Mouse (Mus musculus): ENCODE measurements around the gene Tmcc3.

Tmcc3 gene

DNA sequence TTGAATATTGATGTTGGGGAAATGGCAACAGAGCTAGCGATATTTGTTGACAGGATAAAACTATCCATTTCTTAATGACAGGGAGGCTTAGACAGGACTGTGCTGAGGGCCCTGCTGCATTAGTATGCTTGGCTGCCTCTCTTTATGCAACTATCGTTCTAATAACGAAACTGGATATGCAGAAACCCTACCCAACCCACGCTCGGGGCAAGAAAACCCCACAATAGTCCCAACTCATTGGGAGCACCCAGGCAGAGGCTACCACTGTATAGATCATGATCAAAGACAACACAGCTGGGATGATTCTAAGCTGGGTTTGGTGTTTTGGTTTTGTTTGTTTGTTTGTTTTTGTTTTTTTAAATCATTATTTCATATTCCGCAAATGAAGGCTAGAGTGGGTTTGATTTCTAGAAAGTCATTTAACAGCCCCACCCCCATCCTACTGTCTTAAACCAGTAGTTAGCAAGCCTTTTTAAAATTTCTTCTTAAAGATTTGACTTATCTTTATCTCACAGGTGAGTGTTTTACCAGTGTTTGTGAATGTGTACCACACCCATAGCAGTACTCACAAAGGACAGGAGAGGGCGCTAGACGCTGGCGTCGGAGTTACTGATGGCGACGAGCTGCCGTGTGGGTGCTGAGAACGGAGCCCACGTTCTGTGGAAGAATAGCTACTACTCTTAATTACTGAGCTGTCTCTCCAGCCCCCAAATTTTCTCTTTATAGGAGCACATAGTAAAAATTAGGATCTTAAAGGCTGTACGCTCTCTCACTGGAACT lies 20.8 kb downstream of the Tmcc3 start:
- DNase-seq (ENCODE audit: low spot score in 2 of 2) = no peak

DNA sequence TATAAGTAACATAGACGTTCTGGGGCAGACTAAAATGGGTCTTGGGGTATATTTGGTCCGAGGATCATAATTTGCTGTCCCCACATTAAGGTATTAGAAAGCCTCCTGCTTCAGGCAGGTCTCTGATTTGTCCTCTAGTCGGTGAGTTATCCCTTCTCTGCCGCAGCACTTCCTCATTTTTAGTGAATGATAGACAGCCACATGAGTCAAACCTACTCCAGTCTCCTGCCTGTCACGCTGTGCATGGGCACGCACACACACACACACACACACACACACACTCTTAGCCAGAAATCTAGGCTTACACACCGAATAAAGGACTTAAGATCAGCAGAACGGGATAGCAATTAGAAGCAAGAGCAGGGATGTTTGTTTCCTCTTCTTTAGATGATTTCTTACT lies 21.6 kb downstream of the Tmcc3 start:
- DNase-seq (ENCODE audit: low spot score in 2 of 2) = no peak

- DNase-seq (ENCODE audit: low spot score in 2 of 2) = no peak
These were observed 23.3 kb downstream of the Tmcc3 start for GRCm38 (mm10) chr10:94335047-94335446.

DNA sequence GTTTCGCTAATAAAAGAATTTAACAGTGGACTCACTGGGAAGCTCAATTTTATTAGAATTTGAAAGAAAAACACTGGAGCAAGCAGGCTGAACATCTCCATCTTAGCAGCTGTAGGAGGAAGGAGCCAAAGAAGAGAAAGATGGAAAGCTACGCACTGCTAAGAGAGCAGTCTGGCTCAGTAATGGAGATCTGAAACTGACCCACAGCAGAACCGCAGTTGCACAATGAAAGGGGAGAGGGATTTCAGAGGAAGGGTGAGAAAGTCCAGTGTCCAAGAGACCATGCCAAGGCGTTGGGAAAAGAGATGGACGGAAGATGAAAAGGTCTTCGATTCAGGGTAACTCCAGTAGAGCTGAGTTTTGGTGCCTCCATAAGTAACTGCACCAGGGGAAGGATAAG lies 24.3 kb downstream of the Tmcc3 start:
- no peak for DNase-seq (ENCODE audit: low spot score in 2 of 2)

- DNase-seq (ENCODE audit: low spot score in 2 of 2) = no peak
These were observed 29.8 kb downstream of the Tmcc3 start for GRCm38 (mm10) chr10:94341501-94341900.

DNA sequence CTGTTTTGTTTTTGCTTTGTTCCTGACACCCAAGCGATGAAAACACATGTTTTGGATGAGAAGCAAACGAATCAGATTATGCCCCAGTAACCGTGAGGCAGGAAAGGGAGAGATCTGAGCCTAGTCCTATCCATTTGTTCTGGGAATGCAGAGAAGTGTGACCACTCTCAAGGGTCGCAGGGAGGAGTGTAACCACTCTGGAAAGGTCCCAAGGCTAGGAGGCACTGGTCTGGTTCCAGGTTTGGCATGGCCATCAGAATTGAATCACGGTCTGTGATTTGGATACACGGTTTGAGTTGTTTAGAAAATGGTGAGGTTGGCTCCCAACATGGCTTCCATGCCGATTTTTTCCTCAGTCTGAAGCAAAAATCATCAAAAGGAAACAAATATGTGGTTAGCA lies 30.5 kb downstream of the Tmcc3 start:
- DNase-seq (ENCODE audit: low spot score in 2 of 2) = no peak

GRCm38 (mm10) chr10:94343581-94343980 lies 31.8 kb downstream of the Tmcc3 start:
- DNase-seq (ENCODE audit: low spot score in 2 of 2) = no peak

DNA sequence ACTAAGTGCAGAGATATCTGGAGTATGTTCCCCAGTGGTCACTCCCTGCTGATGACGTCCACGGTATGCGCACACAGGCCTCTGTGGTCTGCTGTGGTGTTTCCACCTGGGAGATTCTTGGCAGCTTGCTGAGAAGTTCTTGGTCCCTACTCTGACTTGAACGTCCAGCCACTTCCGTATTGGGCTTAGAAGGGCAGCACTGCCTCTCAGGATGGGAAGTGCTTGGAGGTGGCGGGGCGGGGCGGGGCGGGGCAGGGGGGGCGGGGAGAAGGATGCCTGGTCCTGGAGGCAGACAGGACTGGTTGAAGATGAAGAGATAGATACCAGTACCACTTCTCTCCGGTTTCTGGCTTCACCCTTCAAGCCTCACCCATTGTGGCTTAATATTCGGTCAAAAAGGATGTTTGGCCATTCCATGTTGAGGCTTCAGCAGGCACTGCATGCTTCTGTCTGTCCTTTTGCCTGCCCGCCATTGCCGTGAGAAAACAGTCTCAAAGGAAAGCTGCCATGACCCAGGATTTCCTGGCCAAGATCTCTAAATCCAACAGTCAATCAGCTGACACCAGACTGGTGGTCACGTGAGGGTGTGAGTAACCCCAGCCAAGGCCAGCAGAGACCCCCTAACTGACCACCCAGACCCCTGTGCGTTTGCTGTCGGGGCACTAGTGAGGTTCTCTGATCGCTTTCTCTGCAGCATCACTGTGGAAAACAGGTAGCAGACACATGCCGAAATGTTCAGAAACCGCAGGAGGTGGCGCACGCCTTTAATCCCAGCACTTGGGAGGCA lies 33.1 kb downstream of the Tmcc3 start:
- no peak for DNase-seq (ENCODE audit: low spot score in 2 of 2)

- DNase-seq (ENCODE audit: low spot score in 2 of 2) = no peak
These were observed 33.9 kb downstream of the Tmcc3 start for GRCm38 (mm10) chr10:94345509-94346252.

DNA sequence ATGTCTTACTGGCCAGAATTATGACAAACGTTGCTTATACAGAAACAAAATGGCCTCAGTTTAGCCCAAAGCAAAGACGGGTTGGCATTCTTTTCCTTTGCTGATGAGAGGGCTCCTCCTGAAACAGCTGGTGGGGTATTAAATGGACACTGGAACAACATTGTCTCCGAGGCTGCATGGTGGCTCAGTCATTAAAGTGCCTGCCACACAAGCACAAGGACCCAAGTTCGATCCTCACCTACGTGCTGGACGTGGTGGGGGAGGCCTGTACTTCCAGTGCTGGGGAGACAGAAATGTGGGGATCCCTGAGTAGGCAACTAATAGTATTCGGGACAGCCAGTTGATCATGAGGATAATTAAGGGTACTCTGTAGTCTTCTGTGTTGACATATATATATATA lies 34.8 kb downstream of the Tmcc3 start:
- no peak for DNase-seq (ENCODE audit: low spot score in 2 of 2)

DNA sequence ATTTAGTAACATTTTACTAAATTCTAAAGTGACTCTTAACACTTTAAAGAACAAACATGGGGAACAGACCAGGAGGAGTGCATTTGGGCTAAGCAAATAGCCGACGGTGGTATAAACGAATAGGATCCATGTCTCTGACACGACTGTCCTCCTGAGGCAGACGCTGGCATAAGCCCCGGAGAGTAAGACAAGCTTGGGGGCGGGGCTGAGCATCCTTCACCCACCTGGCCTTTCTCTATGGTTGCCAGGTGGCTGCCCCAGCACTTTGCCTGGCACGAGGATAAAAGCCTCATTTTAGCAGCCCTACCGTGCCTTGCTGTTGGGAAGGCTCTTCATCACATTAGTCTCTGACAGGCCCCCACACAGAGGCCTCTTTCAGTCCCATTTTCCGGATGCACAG lies 35.5 kb downstream of the Tmcc3 start:
- no peak for DNase-seq (ENCODE audit: low spot score in 2 of 2)

GRCm38 (mm10) chr10:94347959-94348358 lies 36.2 kb downstream of the Tmcc3 start:
- no peak for DNase-seq (ENCODE audit: low spot score in 2 of 2)

GRCm38 (mm10) chr10:94350207-94350606 lies 38.5 kb downstream of the Tmcc3 start:
- no peak for DNase-seq (ENCODE audit: low spot score in 2 of 2)

DNA sequence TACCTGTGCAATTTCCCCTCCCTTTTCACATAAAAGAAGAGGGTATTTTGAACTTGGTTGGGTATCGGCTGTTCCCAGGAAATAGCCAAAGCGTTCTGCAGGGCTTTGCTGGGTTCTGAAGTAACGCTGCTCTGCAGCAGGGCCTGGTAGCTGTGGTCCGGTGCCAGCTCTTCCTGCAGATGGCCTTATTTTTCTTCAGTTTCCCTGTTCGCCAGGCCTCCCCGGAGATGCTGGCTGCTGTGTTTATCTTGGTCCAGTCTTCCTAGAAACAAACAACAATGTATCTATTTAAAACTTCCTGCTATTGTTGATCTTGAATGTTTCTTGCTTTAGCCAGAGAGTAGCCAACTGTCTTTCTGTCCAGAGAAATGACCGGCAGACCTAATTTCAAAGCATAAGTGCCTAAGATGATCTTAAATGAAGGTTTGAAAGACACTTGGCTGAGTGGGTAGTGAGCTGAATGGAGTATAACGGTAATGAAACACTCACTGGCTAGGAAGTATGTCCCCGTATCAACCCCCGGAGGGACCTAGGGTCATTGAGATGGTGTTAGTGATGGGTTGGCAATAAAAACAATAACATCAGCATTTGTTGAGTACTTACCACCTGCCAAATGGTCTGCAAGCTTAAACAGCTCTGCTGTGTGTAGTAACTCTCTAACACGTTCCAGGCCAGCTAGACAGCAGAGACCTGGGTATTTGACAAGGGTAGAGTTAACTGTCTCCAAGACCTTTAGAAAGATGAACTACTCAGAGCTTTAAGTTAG lies 39.3 kb downstream of the Tmcc3 start:
- DNase-seq (ENCODE audit: low spot score in 2 of 2) = no peak

DNA sequence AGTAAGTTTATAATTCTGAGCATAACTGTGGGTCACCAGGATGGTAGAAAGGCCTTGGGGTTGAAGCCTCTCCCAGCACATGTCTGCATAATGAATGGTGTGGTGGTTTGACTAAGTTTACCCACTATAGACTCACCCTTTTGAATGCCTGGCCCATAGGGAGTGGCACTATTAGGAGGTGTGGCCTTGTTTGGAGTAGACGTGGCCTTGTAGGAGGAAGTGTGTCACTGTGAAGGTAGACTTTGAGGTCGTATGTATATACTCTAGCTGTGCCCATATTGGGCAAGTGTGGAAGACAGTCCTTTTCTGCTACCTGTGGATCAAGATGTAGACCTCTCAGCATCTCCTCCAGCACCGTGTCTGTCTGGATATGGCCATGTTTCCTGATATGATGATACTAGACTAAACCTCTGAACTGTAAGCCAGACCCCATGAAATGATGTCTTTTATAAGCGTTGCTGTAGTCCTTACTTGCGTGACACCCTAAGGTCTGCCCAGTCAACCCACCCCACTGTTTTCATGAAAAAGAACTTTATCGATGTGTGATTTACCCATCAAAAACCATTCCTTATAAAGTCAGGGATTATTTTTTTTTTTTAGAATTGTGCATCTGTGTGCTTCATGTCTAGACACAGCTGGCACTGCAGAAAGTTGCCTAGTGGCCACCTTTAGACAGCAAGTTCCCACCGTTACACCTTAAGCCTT lies 40.6 kb downstream of the Tmcc3 start:
- no peak for DNase-seq (ENCODE audit: low spot score in 2 of 2)

DNA sequence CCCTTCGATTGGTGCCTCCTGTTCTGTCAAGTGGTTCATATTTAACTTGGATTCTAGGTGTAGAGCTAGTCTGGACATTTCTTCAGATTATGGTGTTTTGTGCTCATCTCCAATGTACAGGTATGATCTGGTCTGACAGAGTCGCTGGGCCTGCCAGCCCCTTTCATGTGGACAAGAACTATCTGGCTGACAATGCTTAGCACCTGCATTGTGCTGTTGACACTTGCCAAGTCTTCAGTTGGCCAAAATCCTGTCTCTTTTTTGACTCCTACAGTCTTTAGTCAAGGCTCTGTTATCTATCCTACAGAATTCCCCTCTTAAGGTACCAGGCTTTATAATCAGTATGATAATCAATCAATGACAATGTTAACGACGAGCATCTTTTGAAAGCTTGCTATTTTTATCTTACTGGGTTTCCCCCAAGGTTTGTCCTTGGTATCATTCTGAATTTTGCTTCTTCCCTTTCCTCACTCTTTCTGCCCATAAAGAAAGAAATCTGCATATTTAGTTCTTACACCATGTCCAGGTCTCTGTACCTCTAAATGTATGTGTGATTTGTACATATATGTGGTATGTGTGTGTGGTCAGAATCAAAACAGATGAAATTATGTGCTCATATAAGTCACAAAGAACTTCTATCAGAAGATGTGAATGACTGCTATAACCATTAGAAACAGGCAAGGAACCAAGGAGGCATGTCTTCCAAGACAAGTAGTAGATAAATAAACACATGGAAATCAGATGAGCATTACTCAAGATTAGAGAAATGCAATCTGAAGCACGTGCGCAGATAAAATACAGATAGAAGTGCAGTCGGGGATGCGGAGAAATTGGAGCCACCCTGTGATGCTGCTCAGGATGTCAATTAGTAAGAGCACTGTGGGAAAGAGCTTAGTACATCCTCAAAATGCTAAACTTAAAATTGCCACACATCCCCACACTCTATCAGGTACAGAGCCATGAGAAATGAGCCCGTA lies 41.4 kb downstream of the Tmcc3 start:
- no peak for DNase-seq (ENCODE audit: low spot score in 2 of 2)

DNA sequence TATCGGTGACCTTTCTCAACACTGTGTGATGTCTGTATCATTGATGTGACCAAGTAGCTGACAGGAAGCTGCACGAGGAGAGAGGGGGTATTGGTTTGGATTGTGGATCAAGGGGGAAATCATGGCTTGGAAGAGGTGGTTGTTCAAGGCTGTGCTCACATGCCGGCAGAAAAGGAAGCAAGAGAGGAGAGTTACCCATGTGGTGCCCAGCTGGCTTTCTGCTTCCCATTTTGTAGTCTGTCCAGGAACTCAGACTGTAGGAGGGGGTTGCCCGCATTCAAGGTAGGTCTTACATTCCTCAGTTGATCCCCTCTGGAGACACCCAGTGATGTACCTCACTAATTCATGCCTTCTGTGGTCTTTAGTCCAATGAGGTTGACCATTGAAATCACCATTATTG lies 42.3 kb downstream of the Tmcc3 start:
- no peak for DNase-seq (ENCODE audit: low spot score in 2 of 2)

- DNase-seq (ENCODE audit: low spot score in 2 of 2) = no peak
These were observed 42.7 kb downstream of the Tmcc3 start for GRCm38 (mm10) chr10:94354427-94354826.

DNA sequence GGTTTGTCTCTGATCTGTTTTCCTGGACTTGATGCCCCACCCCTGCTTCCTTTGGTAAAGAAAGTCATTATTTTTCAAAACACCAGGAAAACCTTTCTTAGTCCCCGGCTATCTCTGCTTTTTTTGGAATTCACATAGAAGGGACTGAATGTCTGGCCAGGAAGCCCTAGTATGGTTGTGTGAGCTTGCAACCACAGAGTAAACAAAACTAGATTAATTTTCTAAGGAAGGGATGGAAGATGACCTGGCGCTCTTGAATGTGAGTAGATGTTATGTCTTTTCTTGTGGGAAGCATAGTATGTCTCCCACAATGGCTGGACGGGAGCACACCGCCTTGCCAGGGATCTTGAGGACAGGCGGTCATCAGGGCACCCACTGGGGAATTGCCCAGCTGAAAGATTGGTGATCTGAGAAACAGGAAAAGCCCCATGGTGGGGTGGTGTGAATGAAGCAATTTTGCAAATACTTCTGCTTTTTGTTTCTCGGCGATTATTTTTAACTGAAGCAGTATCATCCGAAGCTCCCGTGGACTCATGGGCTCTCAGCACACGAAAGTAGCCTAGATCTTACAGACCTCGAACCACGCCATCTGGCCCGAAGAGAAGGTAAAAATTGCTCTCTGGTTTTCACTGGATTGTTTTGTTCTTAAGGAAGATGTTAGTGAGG lies 44.9 kb downstream of the Tmcc3 start:
- DNase-seq (ENCODE audit: low spot score in 2 of 2) = no peak
